Mouse (Mus musculus): ENCODE results near the gene Tmcc3.

Gene Tmcc3

DNA sequence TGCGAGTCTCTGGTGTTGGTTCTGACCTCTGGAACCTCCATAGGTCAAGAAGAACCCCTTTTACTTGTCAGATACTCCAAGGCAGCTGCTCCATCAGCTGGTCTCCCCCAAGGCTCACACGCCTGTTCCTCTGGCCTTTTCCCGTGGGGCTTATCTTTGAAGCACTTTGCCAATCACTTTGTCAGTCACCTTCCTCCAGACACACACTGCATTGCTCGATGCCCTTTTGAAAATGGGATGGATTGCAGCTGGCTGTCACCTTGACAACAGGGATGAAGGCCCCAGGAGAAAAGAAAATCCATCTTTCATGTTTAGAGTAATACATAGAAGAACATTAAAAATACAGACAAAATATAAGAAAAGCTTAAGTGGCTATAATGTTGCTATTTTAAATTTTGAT lies 65.2 kb downstream of the Tmcc3 start:
- DNase-seq, result no peak

- DNase-seq, result no peak
These were observed 66.1 kb downstream of the Tmcc3 start for GRCm38 (mm10) chr10:94377844-94378243.

GRCm38 (mm10) chr10:94378383-94378782 lies 66.6 kb downstream of the Tmcc3 start:
- DNase-seq, result peak; percentile 78 to 81

DNA sequence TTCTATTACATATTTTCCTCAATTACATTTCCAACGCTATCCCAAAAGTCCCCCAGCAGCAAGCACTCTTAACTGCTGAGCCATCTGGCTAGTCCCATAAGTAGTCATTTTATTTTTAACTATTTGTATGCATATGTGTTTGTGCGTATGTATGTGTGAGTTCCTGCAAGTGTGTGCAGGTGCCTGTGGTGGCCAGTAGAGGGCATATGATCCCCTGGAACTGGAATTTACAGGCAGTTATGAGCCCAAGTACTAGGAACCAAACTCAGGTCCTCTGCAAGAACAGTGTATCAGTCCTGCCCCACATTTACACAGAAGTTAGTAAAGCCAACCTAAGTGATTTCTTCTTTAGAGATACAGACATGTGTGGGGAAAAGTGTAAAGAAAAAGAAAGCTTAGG lies 68.3 kb downstream of the Tmcc3 start:
- no peak for DNase-seq

DNA sequence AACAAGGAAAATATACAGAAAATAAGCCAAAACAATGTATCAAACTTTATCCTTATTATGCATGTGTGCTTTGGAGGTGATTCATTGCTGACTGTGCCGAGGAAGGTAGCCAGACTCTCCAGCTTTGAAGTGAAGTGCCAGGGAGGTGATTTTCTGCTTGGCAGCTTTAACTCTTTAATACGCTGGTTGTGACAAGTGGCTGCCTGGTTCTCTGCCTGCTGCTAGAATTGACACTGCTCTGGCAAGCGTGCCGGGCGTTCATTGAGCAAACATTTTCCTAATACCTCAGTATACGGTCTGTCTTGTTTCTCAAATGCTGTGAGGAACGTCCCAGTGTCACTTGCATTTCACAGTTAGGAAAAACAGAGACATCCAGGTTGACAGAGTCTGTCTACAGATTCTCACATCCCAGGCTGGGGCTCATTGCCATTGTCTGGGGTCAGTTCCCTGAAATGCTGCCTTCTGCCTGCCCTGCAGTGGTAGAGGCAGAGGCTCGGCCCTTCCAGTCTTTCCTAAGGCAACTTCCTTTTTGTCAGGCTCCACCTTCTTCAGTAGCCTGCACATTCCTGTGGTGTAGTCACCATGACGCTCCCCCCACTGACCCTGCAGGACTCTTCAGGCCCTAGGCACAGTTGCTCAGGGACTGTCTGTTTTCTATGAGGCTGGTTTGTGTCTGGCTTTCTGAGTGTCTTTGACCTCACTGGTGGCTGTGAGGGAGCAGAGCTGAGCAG lies 69.1 kb downstream of the Tmcc3 start:
- no peak for DNase-seq

GRCm38 (mm10) chr10:94381393-94381740 lies 69.6 kb downstream of the Tmcc3 start:
- no peak for DNase-seq

GRCm38 (mm10) chr10:94382618-94383017 lies 70.9 kb downstream of the Tmcc3 start:
- peak in 1 of 2 experiments; percentile 5 for DNase-seq

DNA sequence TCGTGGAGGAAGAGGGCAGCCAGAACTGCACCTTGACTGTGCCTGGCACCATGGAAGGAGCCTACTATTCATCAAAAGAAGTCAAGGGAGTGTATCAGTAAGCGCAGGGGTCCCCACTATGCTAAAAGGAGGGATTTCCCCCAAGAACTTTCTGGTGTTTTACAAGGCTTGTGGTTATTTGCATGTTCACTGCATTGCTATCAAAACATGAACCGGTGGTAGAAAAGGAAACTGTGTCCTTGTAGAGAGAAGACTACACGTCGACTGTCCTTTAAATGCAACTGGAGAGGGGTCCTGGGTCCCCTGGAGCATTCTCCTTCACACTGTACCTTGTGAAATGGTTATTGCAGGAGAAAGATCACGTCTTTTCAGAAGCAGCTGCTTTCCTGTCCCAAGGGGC lies 71.8 kb downstream of the Tmcc3 start:
- DNase-seq, result no peak

DNA sequence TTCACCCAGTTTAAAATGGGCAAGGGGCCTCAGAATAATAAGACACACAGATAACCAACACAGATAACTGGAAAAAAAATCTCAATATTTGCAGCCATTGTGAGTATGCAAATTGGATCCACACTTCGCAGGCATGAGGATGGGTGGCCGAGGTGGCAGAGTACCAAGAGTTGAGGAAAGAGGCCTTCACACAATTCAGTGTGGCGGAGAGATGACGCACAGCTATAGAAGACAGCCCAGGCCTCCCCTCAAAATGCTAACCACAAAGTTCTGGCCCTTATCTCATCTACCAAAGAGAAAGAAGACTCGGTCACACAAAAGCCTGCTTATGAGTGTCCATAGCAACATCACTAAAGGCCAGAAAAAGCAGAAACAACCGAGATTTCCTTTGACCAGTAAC lies 77.5 kb downstream of the Tmcc3 start:
- no peak for DNase-seq

- no peak for DNase-seq
These were observed 79.3 kb downstream of the Tmcc3 start for GRCm38 (mm10) chr10:94391049-94391448.

GRCm38 (mm10) chr10:94394286-94394685 lies 82.5 kb downstream of the Tmcc3 start:
- no peak for DNase-seq

DNA sequence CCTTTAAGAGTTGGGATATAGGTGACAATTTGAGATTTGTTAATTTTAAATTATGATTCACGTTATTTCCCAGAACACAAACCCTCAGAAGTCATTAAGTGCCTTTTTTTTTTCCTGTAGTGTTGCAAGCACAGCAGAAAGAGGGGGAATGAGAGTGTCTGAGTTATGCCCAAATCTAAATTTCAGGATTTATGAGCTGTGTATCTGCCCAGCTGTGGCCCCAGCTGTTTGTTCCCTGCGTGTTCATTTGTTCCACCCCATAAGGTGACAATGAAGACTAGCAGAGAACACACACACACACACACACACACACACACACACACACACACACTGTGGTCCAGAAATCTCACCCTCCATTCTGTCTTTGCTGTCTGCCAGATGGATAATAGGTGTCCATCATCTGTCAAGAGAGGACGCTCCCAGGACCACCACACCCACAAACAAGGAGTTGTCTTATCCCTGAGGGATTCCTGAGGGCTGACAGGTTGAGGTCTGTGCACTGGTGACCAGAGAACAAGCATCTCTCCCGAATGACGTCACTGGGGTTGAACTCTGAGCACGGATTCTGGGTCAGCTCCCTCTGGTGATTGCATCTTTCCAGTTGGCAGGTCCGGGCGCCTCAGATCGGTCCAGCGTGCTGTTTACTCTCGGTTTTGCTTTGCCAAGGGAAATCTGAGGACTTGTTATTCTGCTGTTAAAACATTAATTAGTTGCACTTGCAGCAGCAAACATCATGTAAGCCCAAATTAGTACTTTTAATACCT lies 86.3 kb downstream of the Tmcc3 start:
- DNase-seq, result peak in 1 of 2 experiments; percentile 29

- DNase-seq, result no peak
These were observed 89.1 kb downstream of the Tmcc3 start for GRCm38 (mm10) chr10:94400895-94401294.

DNA sequence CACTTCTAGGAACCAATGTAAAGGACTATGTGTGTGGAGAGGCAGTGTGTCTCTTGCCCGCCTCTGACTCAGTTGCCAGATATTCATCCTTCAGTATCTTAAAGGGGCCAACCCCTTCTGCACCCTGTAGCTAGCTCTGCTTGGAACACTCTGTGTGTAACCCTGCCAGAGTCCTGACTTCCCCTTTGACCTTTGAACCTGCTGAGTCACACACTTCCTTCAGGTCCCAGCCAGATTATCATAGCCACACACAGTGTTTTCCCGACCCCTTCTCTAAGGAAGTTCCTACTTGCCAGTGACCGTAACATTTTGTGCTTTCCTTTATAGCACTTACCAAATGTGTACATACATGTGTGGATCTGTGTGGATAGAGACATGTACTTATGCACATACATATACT lies 93.7 kb downstream of the Tmcc3 start:
- DNase-seq, result no peak

DNA sequence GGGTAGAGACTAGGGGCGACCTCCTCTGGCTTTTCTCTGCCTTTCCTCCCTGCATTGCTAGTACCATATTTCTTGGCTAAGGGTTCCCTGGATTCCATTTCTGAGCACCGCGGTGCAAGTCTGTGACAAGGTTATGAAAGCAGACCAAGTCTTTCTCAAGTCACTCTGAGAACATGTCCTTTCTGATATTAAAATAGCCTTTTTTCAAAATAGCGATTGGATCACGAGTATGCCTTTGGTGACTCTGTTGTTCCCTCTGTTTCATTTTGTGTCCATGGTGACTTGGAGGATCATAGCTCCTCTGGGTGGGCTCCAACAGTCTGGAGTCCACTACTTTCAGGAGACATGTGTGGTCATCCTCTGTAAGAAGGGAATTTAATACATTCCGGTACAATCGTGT lies 95.1 kb downstream of the Tmcc3 start:
- no peak for DNase-seq

DNA sequence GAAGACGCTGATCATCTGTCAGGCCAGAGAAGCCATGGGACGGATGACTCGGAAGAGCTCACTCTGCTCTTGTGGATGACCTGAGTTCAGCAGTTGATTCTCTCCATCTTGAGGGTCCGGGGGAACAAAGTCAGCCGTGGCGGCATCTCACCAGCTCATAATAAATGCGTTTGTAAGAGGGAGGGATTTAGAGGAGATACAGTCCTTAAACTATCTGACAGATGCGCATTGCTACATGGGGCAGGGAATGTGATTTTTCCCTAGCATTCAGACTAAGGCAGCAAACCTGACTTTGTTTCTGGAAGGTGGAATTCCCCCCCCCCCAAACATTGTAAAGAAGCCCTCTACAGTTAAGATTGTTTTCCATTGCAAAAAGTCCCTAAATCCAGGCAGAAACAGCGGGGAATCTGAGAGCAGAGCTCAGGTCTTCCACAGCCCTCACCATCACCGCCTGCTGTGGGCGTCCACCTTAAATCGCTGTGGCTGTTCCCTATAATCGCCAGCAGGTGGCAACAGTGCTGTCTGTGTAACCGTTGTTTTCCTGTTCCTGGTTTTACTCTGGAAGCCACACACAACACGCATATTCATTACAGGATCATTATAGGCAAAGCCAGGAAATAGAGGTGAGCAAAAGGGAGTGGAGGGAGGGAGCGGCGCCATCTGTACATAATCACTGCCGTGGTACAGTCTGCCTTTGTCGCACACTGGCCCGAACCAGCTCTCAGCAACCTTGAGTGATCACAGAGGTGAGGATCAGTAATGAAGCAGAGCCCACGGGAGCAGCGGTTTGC lies 96.8 kb downstream of the Tmcc3 start:
- DNase-seq, result peak; percentile 75 to 84

DNA sequence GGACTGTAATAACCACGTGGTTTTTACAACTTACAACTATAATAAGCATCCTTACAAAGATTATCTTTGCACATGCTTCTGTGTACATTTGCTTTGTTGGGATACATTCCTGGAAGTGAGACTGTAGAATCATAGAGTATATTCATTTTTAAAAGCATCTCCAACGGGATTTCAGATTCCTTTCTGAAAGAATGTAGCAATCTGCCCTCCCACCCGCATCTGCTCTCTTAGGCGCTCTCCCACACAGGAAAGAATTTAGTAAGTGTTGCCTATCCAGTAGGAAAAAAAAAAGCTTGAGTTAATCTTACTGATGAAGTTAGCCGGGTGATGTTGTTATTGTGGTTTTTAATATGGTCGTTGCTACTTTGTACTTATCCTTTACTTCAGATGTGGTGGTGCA lies 97.9 kb downstream of the Tmcc3 start:
- DNase-seq, result no peak

- no peak for DNase-seq
These were observed 99.8 kb downstream of the Tmcc3 start for GRCm38 (mm10) chr10:94411594-94411993.

DNA sequence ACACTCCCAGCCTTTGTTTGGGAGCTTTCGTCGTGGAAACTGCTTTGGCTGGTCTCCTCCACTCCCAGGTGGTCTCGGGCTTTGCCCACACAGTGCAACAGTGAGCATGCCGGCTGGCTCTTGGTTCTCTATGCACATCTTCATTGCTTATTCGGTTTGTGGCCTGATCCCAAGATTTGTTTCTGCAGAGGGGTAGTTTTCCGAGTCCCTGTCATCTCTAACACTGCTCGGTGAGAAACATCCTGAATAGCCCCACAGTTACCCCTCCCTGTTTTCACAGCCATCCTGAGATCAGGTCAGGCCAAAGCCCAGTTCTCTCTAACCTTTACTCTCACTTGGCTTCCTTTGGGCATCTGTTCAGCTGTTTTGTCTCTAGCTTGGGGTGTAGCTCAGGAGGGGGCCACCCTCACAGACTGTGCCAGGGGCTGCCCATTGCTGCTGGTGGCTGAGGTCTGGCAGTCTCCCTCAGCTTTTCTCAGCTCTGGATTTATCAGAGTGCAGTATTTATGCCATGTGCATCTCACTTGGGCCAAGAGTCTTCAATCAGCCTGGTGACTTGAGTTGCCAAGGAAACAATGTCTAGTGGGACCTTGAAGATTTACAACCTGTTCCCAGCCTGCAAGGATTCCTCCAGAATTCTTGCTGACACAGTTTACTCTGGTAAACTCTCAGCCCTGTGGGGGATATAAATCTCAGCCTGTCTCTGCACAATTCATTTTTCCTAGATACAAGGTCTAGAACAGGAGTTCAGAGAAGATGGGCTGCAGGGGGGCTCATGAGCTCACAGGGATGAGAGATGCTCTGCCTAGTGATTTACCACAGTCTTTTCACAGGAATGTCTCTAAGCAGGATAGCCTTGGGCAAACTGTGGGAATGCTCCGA lies 102.3 kb downstream of the Tmcc3 start:
- peak in 1 of 2 experiments; percentile 15 for DNase-seq

GRCm38 (mm10) chr10:94415950-94416844 lies 104.4 kb downstream of the Tmcc3 start:
- no peak for DNase-seq

GRCm38 (mm10) chr10:94417643-94418042 lies 105.9 kb downstream of the Tmcc3 start:
- no peak for DNase-seq
